Mouse (Mus musculus) frontal cortex, adult (tissue): ENCODE data around the gene Arih1.

ENCODE experiments used
- ATAC-seq: cut with Nextera tagmentation; 2 replicates; pipeline ENCODE4 v1.9.2; 2017; ENCODE audit warnings: mild to moderate bottlenecking, moderate library complexity, mixed read lengths; ENCODE audit not compliant: low TSS enrichment

Gene Arih1

DNA sequence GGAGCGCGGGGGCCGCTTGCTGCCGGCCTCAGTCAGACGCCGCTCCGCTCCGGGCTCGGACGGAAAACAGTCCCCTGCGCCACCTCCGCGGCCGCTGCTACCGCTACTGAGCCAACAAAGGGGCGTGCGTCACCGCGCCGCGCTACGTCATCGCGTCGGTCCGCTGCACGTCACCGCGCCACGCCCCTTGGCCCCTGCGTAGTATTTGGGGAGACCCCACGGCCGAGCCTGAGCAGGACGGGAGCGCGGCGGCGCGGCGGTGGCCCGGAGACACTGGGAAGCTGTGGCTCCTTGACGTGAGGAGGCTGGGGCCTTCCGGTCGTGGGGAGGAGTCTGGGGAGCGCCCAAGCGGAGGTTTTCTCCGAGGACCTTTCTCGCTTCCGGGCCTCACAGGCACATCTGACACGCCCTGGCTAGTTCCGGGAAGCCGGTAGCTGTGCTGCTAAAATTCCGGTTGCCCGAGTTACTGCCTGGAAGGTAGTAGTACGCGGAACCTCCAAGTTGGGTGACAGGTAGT is at the start of gene Arih1:
Arih1 (minus strand) TSS at position 70 of the 517 bp plus-strand sequence.
- peak; percentile 95 for ATAC-seq

DNA sequence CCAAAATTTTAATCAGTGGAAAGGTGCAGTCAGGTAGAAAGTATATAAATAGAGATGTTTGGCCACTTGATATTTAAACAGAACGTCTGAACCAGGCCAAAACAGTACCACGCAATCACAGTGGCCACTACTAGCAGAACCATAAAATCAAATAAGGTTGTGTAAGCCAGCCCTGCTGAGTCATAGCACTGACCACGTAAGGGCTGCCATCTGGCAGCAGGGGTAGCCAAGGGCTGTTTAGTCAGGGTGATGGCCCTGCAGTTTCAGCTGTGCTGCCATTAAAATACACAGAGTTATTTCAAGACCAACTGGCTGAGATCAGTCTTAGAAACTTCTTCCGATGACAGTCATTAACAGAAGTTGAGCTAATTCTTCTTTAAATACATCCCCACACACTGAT is 47.5 kb upstream of the Arih1 start:
- no peak for ATAC-seq

DNA sequence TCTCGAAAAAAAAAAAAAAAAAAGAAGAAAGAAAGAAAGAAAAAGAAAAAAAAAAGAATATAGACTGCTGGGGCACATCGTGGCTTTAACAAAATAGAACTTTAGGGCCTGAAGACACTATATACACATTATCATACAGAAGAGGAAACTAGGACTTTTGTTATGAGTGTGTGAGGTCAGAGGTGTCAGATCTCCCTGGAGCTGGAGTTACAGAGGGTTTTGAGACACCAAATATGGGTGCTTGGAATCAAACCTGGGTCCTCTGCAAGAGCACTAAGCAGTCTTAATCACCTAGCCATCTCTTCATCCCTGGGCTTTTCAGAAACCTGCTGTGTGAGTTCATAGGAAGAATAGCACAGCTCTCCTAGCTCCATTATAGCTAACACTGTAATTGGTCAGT is 47.0 kb upstream of the Arih1 start:
- ATAC-seq, result no peak

DNA sequence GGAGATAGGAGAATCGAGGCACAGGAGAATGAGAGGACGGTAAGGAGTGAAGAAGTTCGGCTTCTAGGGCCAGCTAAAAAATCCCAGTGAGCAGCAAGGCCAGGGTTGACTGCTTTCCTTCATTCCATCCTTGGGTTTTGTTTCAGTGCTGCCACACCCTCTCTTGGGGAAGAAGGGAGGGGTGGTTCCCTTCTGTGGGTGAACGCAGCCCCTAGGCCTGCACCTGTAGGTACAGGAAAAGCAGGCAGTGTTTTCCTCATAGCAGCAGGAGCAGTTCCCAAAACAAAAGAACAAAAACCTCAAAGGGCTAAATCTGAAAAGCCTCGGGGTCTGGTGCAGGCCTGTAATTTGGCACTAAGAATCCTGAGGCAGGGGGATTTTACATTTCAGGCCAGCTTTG is 45.2 kb upstream of the Arih1 start:
- no peak for ATAC-seq

DNA sequence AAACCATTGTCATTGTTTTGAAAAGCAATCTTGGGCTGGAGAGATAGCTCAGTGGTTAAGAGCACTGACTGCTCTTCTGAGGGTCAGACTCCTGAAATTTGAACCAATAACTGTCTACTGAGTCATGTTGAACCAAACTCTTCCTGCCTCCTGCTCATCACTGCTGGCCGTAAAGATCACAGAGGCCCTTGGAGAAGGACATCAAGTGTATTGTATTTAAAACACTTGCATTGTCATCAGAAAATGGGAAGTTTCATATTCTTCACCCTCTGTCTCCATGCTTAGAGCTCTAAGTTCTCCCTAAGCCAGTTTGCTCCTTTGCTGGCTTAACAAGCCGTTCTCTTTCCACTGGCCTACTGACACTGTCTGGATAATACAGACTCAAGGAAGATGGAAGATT is 41.9 kb upstream of the Arih1 start:
- no peak for ATAC-seq

DNA sequence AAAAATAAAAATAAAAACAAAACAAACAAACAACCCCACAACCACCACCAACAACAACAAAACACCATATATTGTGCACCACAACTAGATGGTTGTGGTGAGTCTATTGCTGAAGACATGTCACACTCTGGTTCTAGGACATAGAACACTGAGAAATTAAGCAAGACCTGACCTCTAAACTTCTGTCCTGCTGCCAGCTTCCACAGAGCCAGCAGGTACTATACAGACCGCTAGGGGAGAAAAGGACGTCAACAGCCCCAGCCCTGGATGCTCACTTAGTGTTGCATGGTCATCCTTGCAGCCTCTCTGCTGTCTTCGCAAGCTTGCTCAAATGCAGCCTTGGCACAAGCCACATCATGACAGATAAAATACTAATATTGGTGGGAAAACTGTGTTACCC is 41.2 kb upstream of the Arih1 start:
- no peak for ATAC-seq

DNA sequence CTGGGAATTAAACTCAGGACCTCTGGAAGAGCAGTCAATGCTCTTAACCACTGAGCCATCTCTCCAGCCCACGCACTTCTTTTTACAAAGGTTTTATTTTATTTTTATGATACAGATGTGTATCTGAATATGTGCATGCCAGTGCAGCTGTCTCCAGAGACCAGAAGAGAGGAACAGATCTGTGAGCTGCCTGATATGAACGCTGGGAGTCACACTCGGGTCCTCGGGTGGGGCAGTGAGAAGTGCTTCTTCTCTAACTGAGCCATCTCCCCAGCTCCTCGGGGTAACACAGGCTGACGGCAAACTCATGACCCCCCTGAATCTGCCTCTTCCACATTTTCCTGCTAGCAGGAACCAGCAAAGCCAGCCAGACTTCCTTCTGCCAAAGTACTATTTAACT is 40.3 kb upstream of the Arih1 start:
- ATAC-seq, result no peak

DNA sequence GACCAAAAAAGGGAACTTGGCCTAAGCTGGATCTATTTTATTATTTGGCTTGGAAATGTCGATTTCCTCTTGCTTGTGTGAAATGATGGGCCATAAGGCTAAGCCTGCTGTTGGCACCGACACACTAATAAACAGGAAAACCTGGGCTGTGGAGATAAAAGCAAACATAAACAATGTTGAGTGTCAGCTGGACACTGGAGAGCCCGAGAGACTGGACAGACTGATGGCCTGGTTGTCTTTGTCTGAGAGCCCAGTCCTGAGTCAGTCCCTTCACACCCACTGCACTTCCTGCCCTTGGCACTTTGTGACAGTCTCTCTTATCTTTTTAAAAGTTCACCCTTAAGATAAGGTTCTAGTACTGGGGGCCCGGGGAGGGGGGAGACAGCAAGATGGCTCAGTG is 36.5 kb upstream of the Arih1 start:
- ATAC-seq, result no peak

DNA sequence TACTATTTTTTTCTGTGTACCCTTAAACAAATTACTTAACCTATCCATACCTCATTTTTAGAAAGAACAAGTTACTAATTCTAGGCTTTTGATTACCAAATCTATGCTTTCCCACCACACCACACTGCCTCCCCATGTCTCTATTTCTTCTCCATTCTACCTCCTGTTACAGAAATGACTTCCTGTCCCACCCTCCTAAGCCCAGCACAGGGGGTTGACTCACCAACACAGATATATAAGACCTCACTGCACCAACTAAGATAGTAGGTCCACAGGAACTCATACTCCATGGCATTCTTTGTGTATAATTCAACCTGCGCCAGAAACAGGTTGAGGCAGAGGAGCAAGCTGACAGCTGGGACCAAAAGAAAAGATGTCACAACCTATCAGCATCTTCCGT is 33.0 kb upstream of the Arih1 start:
- ATAC-seq, result no peak

DNA sequence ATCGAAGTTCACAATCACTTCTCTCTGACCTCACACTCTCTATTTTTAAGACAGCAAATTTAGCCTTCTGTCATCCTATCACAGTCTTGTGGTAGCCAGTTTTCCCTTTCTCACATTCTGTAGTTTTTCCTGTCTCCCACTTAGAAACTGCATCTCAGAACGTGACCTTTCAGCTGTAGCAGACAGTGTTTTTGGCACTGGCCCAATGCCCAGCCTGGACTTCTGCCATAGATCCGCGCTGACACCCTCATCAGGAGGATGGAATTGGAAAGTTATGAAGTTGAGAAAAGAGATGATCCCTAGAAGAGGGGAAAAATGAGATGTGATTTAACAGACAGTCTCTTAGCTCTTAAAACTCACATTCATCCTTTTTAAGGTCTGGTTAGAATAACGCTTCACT is 32.6 kb upstream of the Arih1 start:
- no peak for ATAC-seq

DNA sequence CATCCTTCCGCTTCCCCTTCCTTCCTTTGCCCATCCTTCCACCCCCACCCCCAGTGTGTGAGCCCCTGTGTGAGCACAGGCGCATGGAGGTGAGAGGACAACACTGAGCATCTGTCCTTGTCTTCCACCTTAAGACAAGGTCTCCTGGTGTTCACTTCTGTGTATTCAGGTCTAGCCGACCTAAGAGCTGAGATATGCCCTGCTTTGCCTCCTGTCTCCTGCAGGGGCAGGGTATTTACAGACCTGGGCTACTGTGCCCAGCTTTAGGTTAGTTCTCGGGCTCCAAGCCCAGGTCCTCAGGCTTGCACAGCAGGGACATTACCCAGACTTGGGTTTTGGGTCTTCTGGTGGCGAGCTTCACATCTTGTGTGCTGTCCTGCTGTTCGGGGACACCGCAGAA is 30.7 kb upstream of the Arih1 start:
- ATAC-seq, result no peak

DNA sequence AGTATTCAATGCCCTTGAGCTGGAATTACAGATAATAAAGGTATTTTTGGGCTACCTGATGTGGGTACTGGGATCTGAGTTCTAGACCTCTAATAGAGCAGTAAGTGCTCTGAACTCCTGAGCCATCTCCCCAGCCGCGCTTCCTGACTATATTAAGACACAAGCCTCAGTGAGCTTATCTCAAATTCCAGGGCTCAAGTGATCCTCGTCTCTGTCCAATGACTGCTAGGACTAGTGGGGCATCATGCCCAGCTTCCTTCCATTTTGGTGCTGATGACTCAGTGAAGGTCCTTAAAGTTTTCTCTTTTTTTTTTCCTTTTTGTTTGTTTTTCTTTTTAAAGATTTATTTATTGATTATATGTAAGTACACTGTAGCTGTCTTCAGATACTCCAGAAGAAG is 28.7 kb upstream of the Arih1 start:
- ATAC-seq, result no peak

DNA sequence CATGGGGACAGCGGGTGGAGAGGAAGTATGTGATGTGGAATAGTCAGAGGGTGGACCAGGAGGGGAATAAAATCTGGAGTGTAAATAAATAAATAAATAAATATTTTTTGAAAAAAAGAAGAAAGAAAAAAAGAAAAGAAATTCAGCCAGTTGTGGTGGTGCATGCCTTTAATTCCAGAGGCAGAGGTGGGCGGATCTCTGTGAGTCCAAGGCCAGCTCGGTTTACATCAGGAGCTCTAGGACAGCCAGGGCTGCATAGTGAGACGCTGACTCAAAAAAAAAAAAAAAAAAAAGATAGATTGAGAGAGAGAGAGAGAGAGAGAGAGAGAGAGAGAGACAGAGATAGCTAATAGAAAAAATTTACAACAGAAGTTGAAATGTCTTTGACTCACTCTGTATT is 26.0 kb upstream of the Arih1 start:
- no peak for ATAC-seq

DNA sequence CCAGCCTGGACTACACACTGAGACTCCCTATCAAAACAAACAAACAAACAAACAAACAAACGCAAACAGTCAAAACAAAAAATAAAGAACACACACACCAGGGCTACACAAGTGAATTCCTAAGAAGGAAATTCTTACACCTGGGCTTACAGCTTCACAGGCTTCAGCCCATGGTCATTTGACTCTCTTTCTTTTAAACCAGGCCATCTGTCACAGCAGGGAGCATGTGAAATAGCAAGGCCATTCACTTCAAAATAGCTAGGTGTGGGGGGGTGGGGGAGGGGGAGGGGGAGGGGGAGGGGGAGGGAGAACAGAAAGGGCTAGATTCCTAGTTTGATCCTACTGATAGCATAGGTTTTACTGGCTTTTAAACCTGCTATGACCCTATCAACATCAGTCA is 21.7 kb upstream of the Arih1 start:
- no peak for ATAC-seq

DNA sequence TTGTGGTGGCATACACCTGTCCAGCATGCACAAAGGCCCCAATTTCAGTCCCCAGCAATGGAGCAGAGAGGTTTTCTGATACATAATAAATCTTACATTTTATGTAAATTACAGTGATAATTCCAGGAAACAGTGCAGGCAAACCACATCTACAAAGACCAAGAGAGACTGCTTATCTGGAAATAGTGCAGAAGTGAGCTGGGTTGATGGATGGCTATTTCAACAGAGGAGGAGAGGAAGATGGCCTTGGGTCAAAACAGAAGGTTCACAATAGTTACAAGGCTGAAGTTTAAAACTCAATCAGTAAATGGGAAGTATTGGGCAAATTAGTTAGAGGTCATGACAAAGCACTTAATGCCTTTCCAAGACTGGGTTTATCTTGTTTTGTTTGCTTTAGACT is 913 bp upstream of the Arih1 start:
- no peak for ATAC-seq

DNA sequence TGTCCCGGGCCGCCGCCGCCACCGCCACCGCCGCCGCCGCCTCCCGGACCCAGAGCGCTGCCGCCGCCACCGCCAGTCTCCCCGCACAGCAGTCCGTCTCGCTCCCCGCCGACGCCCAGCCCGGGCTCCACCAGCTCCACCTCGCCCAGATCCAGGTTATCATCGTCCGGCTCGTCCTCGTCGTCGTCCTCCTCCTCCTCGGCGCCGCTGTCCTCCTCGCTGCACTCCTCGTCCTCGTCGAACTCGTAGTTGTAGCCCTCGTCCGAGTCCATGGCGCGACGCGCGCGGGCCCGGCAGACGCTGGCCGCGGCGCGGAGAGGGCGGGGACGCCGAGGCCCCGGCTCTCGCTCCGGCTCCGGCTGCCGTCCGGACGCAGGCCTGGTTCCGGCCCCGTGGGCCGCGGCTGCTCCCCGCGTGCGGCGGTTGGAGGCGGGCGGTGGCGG is 321 bp downstream of the Arih1 start:
- ATAC-seq, result peak; percentile 57

DNA sequence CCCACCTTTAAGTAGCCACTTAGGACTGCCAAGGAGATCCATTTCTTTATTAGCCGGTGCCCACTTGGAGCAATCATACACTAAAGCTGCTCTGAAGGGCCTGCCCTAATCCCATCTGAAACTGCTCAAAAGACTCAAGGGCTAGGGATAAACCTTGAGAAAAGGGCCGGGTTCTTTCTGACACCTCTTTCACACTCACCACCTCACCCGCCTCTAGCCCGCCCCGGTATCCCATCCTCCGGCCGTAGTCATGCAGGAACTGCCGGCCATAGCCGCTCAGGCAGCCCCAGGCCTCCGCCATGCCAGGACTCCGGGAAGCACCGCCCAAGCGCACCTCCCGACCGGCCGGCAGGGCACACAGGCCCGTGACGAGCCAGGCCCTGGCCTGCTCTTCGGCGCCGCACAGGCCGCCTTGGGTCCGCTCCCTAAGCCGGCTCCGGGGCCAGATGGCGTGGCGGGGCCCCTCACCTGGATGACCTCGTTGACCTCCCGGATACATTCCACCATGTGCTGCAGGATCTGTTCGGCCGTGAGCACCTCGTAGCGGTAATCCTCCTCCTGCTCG is 825 bp downstream of the Arih1 start:
- peak; percentile 51 for ATAC-seq

DNA sequence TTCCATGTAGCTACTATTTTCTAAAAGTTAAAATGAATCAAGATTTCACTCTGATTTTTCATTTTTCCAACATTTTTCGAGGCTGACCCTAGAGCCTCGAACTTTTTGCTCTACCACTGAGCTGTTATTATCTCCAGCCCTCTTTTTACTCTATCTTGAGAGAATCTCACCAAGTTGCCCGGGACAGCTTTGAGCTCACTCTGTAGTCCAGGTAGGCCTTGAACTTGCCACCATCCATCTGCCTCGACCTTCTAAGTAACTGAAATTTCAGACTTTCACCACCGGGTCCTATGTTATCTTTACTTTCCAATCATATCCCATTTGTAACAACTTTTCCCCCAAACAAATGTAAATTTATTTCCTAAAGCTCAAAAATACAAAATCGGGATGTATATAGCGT is 1.7 kb downstream of the Arih1 start:
- ATAC-seq, result no peak

DNA sequence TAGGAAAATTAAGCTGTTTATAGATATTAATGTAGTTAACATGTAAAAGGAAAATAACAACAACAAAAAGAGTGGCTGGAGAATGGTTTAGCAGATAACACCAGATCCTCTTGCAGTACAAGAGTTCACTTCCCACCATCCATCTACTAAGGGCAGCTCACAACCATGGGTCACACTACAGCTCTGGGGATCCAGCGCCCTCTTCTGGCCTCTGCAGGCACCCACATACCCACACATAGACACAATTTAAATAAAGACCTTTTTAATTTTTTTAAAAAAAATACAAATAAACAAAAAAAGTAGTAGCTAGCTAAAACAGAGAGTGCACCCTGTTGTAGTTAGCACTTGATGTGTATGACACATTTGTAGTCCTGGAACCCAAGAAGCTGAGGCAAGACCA is 4.0 kb downstream of the Arih1 start:
- ATAC-seq, result no peak

DNA sequence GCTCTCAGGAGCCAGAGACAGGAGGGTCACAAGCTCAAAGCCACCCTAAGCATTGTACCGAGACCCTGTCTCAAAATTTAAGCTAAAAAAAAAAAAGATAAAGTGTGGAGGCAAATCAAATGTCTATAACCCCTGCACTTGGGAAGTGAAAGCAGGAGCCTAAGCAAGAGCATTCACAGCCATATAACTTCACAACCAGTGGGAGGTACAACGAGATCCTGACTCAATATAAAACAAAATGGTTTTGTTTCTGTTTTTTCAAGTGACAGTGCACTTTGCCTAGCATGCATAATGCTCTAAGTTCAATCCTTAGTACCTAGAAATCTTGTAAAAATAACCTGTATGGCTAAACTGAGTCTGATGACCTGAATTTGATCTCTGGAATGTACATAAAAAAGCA is 9.8 kb downstream of the Arih1 start:
- ATAC-seq, result no peak

DNA sequence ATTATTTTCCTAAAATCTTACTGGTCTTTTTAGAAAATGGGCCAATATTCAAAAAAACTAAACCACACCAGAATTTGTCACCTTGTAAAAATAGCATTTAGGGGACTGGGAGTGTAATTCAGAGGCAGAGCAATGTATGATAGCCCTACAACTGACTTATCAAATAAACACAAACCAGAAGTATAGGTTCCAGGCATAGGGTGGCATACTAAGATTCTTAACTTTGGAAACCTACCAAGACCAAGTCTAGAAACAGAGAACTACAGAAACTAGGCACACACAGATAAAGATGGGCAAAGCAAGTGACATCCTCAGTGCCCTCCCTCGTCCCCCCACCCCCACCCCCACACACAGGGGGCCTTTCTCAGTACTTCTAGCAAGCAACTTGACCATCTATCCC is 11.6 kb downstream of the Arih1 start:
- no peak for ATAC-seq

DNA sequence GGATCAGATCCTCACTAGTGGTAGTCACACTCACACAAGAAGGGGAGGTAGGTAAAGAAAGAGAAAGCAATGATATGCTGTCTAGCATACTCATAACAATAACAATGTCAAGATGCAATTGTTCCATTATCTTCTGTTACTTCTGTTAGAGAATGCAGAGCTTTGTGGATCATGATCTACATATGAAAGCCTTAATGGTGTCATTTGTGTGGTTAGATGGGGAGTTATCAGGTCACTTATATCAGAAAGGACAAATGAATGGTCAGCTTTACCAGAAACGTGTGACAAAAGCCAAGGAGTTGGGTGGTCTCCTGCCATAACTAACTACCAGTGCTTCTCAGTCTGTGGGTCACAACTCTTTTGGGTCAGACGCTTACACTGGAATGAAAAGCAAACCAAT is 13.2 kb downstream of the Arih1 start:
- no peak for ATAC-seq

DNA sequence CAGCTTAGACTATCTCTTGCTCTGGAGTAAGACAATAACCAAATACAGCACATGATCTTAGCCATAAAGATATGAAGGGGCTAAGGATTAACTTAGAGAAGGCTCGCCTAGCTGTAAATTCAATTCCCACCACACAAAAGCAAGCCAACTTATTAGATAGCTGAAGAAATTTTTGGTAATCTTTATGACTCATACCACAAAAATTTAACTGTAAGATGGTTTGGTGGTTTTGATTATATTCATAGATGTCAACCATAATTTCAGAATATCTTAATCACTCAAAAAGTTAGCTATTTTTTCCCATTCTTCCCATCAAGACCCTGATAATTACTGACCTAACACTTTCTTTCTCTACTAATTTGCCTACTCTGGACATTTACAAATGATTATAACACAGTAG is 17.0 kb downstream of the Arih1 start:
- ATAC-seq, result no peak

DNA sequence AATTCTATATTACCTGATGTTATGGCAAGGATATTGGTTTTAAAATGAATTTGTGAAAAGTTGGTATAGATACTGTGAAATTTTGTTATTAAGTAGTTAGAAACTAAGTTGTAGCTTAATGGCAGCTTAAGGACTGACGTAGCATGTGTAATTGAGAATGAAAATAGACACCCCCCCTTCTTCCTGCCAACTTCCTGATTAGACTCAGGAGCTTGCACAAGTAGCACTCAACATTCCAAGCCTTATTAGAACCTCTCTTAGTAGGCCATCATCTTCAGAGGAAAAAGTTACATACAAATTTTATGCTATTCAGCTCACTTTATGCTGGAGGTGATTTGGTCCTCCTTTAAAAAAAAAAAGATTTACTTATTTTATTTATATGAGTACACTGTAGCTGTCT is 22.1 kb downstream of the Arih1 start:
- ATAC-seq, result no peak
